In the genomic region with DNA sequence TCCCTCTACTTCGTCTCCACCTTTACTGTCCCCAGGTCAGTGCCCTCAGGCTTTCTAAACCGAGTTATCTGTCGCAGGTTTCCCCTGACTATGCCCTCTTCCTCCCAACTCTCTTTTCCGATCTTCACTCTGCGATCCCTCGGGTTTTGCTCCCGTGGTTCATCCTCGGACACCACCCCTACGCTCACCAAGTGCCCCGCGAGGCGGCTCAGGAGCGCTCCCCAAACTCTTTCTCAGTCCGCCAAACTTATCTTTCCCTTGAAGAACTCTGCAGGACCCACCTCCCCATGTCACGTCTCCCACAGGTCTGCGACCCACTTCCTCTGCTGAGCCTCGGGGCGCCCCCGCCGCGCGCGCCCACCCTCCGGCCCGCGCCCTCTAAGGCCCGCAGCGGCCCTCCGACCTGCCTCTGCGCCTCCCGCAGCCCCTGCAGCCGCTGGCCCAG, we compare ENCODE assay signal across 8 mouse cellular contexts. TPM values are rescaled to one million over a fixed set of nuclear protein-coding genes. Genes with fewer than 3 reads are reported as not detected.
A peak's percentile ranks its signal among the peaks of the same experiment; 100 is the strongest.
DNase-seq lines count a peak whose midpoint lies in the region; ATAC-seq and TF ChIP-seq lines count a peak whose summit lies in the region.

No protein-coding gene starts in this region.

- WGBS in hindbrain, embryonic 10.5 days: under 1% methylated on average over 32 of the region's 32 CpGs
- under 1% methylated on average over 29 of the region's 32 CpGs for WGBS in liver, postnatal 0 days (ENCODE audit: insufficient replicate concordance)

- no peaks in the 10 kb centered on the region for H3K36me3 ChIP-seq in testis, adult 2 months (ENCODE audit: control insufficient read depth, insufficient read depth, low read length)
- H3K36me3 ChIP-seq in hindbrain, embryonic 10.5 days: no peaks in the 10 kb centered on the region
- peaks cover 4% of the 10 kb centered on the region for H3K36me3 ChIP-seq in liver, postnatal 0 days (replicated peaks; ENCODE audit: insufficient read depth, low read length)

- H3K9me3 ChIP-seq in hindbrain, embryonic 10.5 days: no peaks in the 10 kb centered on the region
- no peaks in the 10 kb centered on the region for H3K9me3 ChIP-seq in liver, postnatal 0 days (ENCODE audit: low read length)

- H3K4me3 ChIP-seq in testis, adult 2 months (ENCODE audit: control insufficient read depth, low read depth, low read length): peak overlapping the region; percentile 91
- H3K4me3 ChIP-seq in hindbrain, embryonic 10.5 days: peak overlapping the region; percentile 93
- H3K4me3 ChIP-seq in liver, postnatal 0 days (ENCODE audit: low read depth, low read length): peak overlapping the region; percentile 99

- no peak for TF ChIP-seq EP300 in liver, postnatal 0 days (IDR thresholded peaks at IDR 0.05; ENCODE audit: low read depth)

- H3K4me1 ChIP-seq in testis, adult 2 months (ENCODE audit: control insufficient read depth, insufficient read depth, low read length): peaks cover 4% of the 10 kb centered on the region; the same call in 1 of the 2 replicates
- H3K4me1 ChIP-seq in hindbrain, embryonic 10.5 days (replicated peaks): peaks cover 22% of the 10 kb centered on the region
- H3K4me1 ChIP-seq in liver, postnatal 0 days (ENCODE audit: insufficient read depth): peaks cover 19% of the 10 kb centered on the region

- no peak for TF ChIP-seq POLR2A in testis, adult 2 months (IDR thresholded peaks at IDR 0.05; ENCODE audit: control insufficient read depth, low read depth, low read length)

- no peak for TF ChIP-seq CTCF in testis, adult 2 months (IDR thresholded peaks at IDR 0.05; ENCODE audit: control insufficient read depth, insufficient read depth, insufficient replicate concordance, low read depth, low read length)
- no peak for TF ChIP-seq CTCF in liver, postnatal 0 days (IDR thresholded peaks at IDR 0.05; ENCODE audit: low read depth)

- peak overlapping the region; percentile 86 for H3K4me2 ChIP-seq in liver, postnatal 0 days (ENCODE audit: low read depth, low read length)

- H3K27me3 ChIP-seq in testis, adult 2 months (ENCODE audit: control insufficient read depth, insufficient read depth, low read length): no peaks in the 10 kb centered on the region
- no peaks in the 10 kb centered on the region for H3K27me3 ChIP-seq in hindbrain, embryonic 10.5 days (ENCODE audit: insufficient read depth, poor library complexity, severe bottlenecking)
- no peaks in the 10 kb centered on the region for H3K27me3 ChIP-seq in liver, postnatal 0 days (ENCODE audit: insufficient read depth, low read length)

- peak overlapping the region; percentile 62 for H3K27ac ChIP-seq in testis, adult 2 months (ENCODE audit: control insufficient read depth, insufficient read depth, low read depth, low read length)
- H3K27ac ChIP-seq in hindbrain, embryonic 10.5 days: peak overlapping the region; percentile 97
- H3K27ac ChIP-seq in liver, postnatal 0 days (ENCODE audit: low read depth): peak overlapping the region; percentile 100

- no peak for DNase-seq in cerebellum, adult 9-11 months
- DNase-seq in testis, postnatal 14 days (ENCODE audit: low spot score): no peak
- DNase-seq in hindbrain, embryonic 10.5 days (ENCODE audit: low spot score): no peak
- no peak for DNase-seq in liver, postnatal 0 days
- DNase-seq in c-Kit-positive CD71-positive TER-119-positive erythroid progenitor cells, embryonic 14.5 days (ENCODE audit: low spot score): no peak
- DNase-seq in left cerebral cortex, adult 9 months (ENCODE audit: low spot score in 2 of 2): no peak

- peak overlapping the region; percentile 100 for H3K9ac ChIP-seq in liver, postnatal 0 days (replicated peaks)

- ATAC-seq in cerebellum, adult (ENCODE audit: insufficient number of reproducible peaks, low FRiP score, low TSS enrichment): peak; percentile 47; the same call in 1 of the 2 replicates
- ATAC-seq in liver, postnatal 0 days: peak; percentile 28

RNA-seq across cellular contexts. Expression of gene Crlf3, which starts 0.4 kb away (rescaled TPM):
- 5.0 and 6.3 TPM in 2 replicates for polyA plus RNA-seq in testis, adult 2 months (2012; rRNA removed)
- polyA plus RNA-seq in hindbrain, embryonic 10.5 days (2016; fragmentation: Nextera tagmentation; extraction: Ambion mirVana): 24.5 and 38.0 TPM in 2 replicates
- 45.7 and 47.8 TPM in 2 replicates for polyA plus RNA-seq in liver, postnatal 0 days (2015; fragmentation: Nextera tagmentation; extraction: Ambion mirVana)

RNA-seq across cellular contexts. Expression of gene Atad5, which starts 8.8 kb away (rescaled TPM):
- 0.83 and 1.2 TPM in 2 replicates for polyA plus RNA-seq in testis, adult 2 months (2012; rRNA removed)
- 11.5 and 16.2 TPM in 2 replicates for polyA plus RNA-seq in hindbrain, embryonic 10.5 days (2016; fragmentation: Nextera tagmentation; extraction: Ambion mirVana)
- polyA plus RNA-seq in liver, postnatal 0 days (2015; fragmentation: Nextera tagmentation; extraction: Ambion mirVana): 3.7 and 4.9 TPM in 2 replicates
